Comparison of ENCODE assay signal across 16 mouse cellular contexts in the genomic region with DNA sequence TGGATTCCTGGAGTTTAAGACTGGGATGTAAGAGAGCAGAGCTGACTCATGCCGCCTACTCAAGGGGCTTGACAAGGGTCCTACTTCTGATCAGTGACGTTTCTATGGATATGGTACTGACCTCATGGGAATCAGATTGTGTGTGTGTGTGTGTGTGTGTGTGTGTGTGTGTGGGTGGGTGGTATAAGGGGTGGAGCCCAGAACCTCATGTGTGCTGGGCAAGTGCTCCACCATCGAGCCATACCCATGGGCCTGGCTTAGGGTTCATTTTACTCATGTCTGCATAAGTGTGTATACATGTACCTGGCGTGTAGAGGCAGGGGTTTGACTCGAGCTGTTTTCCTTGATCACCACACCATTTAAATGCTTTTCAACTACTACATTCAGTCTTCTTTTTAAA.
"Had no signal": no experiment of that assay in that cellular context is flagged by ENCODE, and none has a peak within 500 bp of the region (broad histone marks: within the 10 kb centered on the region; RNA-seq: fewer than 3 reads in every experiment).

No protein-coding gene starts in this region.

- H3K9me3 ChIP-seq: lung, embryonic 15.5 days; megakaryocyte, embryonic 14.5 days; midbrain, embryonic 13.5 days; midbrain, embryonic 15.5 days; neural tube, embryonic 12.5 days; stomach, embryonic 15.5 days had no signal

- H3K36me3 ChIP-seq: stomach, embryonic 15.5 days had no signal

- H3K9ac ChIP-seq: lung, embryonic 15.5 days; midbrain, embryonic 13.5 days; midbrain, embryonic 15.5 days; neural tube, embryonic 12.5 days; stomach, embryonic 15.5 days had no signal

- H3K4me2 ChIP-seq: lung, embryonic 15.5 days; midbrain, embryonic 13.5 days; midbrain, embryonic 15.5 days; neural tube, embryonic 12.5 days; stomach, embryonic 15.5 days had no signal

- H3K4me3 ChIP-seq: lung, embryonic 15.5 days; megakaryocyte, embryonic 14.5 days; midbrain, embryonic 13.5 days; midbrain, embryonic 15.5 days; neural tube, embryonic 12.5 days; stomach, embryonic 15.5 days had no signal

- H3K27me3 ChIP-seq: lung, embryonic 15.5 days; midbrain, embryonic 13.5 days; midbrain, embryonic 15.5 days; neural tube, embryonic 12.5 days; stomach, embryonic 15.5 days had no signal

- H3K27ac ChIP-seq: lung, embryonic 15.5 days; macrophage; midbrain, embryonic 13.5 days; midbrain, embryonic 15.5 days; neural tube, embryonic 12.5 days; stomach, embryonic 15.5 days; stomach, postnatal 0 days had no signal

- DNase-seq: lung, adult 2 months; lung, postnatal 14 days; lung, postnatal 36 days; right cerebral cortex, postnatal 14 days; thymus, adult 2 months; thymus, postnatal 25 days; thymus, postnatal 4 days had no signal

- ATAC-seq: lung, postnatal 0 days; midbrain, embryonic 13.5 days; midbrain, embryonic 15.5 days had no signal

- H3K4me1 ChIP-seq: lung, embryonic 15.5 days; megakaryocyte, embryonic 14.5 days; midbrain, embryonic 13.5 days; midbrain, embryonic 15.5 days; neural tube, embryonic 12.5 days; stomach, embryonic 15.5 days had no signal
